Mouse (Mus musculus): ENCODE measurements at regions not wholly inside any gene's neighbourhood (a gene's known extent, or its start where the extent isn't known, plus 50 kb on each side); places are given as distances from the start of the nearest gene placed in this dataset.

- no peak overlapping the region for H3K4me2 ChIP-seq
- 83% methylated on average over 1 of the region's 1 CpGs for WGBS
- no peak overlapping the region for H3K27ac ChIP-seq
- H3K4me3 ChIP-seq: no peak overlapping the region
- H3K9me3 ChIP-seq: no peaks in the 10 kb centered on the region
- H3K36me3 ChIP-seq: no peaks in the 10 kb centered on the region
- ATAC-seq (ENCODE audit: low FRiP score): no peak
- H3K4me1 ChIP-seq (replicated peaks): peaks cover 3% of the 10 kb centered on the region
- H3K27me3 ChIP-seq: no peaks in the 10 kb centered on the region
- H3K9ac ChIP-seq: no peak overlapping the region
These were observed 333.5 kb downstream of the Bckdhb start for GRCm38 (mm10) chr9:84258488-84258887.

GRCm38 (mm10) chr9:84259751-84260150 is 334.8 kb downstream of the Bckdhb start:
- Histone ChIP-seq H3K9ac (no peak overlapping the region), H3K27me3 (no peaks in the 10 kb centered on the region), H3K4me1 (replicated peaks) (no peaks in the 10 kb centered on the region), H3K4me2 (no peak overlapping the region), H3K9me3 (no peaks in the 10 kb centered on the region), H3K4me3 (no peak overlapping the region), H3K27ac (no peak overlapping the region), H3K36me3 (no peaks in the 10 kb centered on the region)
- no peak for ATAC-seq (ENCODE audit: low FRiP score)

GRCm38 (mm10) chr9:84262151-84262550 is 337.2 kb downstream of the Bckdhb start:
- no peak for ATAC-seq (ENCODE audit: low FRiP score)
- no peaks in the 10 kb centered on the region for H3K36me3 ChIP-seq
- H3K9me3 ChIP-seq: no peaks in the 10 kb centered on the region
- H3K9ac ChIP-seq: no peak overlapping the region
- WGBS: 91% methylated on average over 5 of the region's 5 CpGs
- no peak overlapping the region for H3K4me3 ChIP-seq
- H3K27me3 ChIP-seq: no peaks in the 10 kb centered on the region
- no peaks in the 10 kb centered on the region for H3K4me1 ChIP-seq (replicated peaks)
- no peak overlapping the region for H3K27ac ChIP-seq
- no peak overlapping the region for H3K4me2 ChIP-seq

- no peaks in the 10 kb centered on the region for H3K27me3 ChIP-seq
- no peak overlapping the region for H3K4me2 ChIP-seq
- H3K4me3 ChIP-seq: no peak overlapping the region
- no peaks in the 10 kb centered on the region for H3K4me1 ChIP-seq (replicated peaks)
- ATAC-seq (ENCODE audit: low FRiP score): no peak
- no peaks in the 10 kb centered on the region for H3K9me3 ChIP-seq
- 85% methylated on average over 7 of the region's 7 CpGs for WGBS
- H3K9ac ChIP-seq: no peak overlapping the region
- no peak overlapping the region for H3K27ac ChIP-seq
- H3K36me3 ChIP-seq: no peaks in the 10 kb centered on the region
These were observed 342.0 kb downstream of the Bckdhb start for GRCm38 (mm10) chr9:84266974-84267373.

DNA sequence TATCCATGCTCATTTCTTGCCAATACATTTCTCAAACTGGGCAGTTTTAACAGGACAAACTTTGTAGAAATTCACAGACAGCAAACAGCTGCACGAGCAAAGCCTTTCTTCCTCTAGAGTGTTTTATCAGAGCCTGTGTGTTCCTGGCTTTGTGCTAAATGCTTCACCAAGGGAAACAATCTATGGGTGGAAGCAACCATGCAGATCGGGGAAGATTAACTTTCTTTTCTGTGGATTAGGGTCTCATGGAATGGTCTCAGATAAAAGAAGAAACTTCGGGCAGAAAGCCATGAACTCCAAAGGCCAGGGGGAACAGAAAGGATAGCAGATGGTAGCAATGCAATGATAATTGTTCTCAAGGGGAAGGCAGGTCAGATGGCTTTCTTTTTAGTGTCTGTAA is 349.7 kb downstream of the Bckdhb start:
- ATAC-seq (ENCODE audit: low FRiP score): no peak
- Histone ChIP-seq H3K36me3 (no peaks in the 10 kb centered on the region), H3K9me3 (no peaks in the 10 kb centered on the region), H3K27ac (no peak overlapping the region), H3K4me1 (replicated peaks) (peaks cover 13% of the 10 kb centered on the region), H3K4me3 (no peak overlapping the region), H3K4me2 (no peak overlapping the region), H3K9ac (no peak overlapping the region), H3K27me3 (no peaks in the 10 kb centered on the region)
- 56% methylated on average over 3 of the region's 3 CpGs for WGBS

DNA sequence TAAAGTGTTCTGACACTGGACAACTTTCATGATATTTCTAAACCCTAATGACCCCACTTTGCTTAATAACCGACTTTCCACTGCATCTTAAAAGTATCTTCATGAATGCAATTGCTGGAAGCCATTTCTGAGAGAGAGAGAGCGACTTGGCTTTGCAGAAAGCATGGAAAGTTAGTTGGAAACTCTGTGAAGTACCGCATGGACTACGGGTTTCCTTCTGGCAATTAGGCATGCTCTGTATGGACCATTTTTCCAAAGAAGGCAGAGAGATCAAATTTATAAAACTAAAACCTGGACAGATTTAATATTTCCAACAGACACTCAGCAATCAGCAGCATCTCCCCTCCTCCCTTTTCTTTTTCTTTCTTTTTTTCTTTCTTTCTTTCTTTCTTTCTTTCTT is 353.4 kb downstream of the Bckdhb start:
- 51% methylated on average over 4 of the region's 4 CpGs for WGBS

DNA sequence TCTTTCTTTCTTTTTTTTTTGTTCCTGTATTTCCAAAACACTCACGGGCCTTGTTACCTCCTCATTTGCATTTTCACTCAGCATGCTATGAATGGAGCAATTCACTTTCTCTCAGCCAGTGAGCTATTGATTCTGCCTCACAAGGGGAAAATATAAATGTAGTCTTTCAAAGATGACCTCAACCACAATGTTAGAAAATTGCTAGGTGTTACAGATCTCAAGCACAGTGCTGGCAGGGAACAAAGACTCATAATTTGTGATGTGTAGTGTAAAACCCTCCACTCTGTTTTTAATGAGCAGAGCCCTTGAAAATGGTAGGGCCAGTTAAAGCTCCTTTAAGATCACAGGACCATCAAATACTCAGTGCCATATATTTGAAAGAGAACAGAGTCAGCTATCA is 353.8 kb downstream of the Bckdhb start:
- Histone ChIP-seq H3K4me1 (replicated peaks) (peaks cover 13% of the 10 kb centered on the region), H3K4me2 (no peak overlapping the region), H3K36me3 (no peaks in the 10 kb centered on the region), H3K9me3 (no peaks in the 10 kb centered on the region), H3K27me3 (no peaks in the 10 kb centered on the region), H3K27ac (no peak overlapping the region), H3K4me3 (no peak overlapping the region), H3K9ac (no peak overlapping the region)
- 8% methylated on average over 1 of the region's 1 CpGs for WGBS
- no peak for ATAC-seq (ENCODE audit: low FRiP score)

More for the DNA sequence above, 353.4 kb downstream of the Bckdhb start:
- H3K36me3 ChIP-seq: no peaks in the 10 kb centered on the region
- no peak for ATAC-seq (ENCODE audit: low FRiP score)
- no peak overlapping the region for H3K9ac ChIP-seq
- H3K4me1 ChIP-seq (replicated peaks): peaks cover 13% of the 10 kb centered on the region
- H3K4me2 ChIP-seq: no peak overlapping the region
- no peak overlapping the region for H3K27ac ChIP-seq
- H3K27me3 ChIP-seq: no peaks in the 10 kb centered on the region
- H3K9me3 ChIP-seq: no peaks in the 10 kb centered on the region
- no peak overlapping the region for H3K4me3 ChIP-seq

- ATAC-seq (ENCODE audit: low FRiP score): no peak
- Histone ChIP-seq H3K4me2 (no peak overlapping the region), H3K4me3 (no peak overlapping the region), H3K4me1 (replicated peaks) (peaks cover 13% of the 10 kb centered on the region), H3K27ac (no peak overlapping the region), H3K27me3 (no peaks in the 10 kb centered on the region), H3K9ac (no peak overlapping the region), H3K36me3 (no peaks in the 10 kb centered on the region), H3K9me3 (no peaks in the 10 kb centered on the region)
- WGBS: 90% methylated on average over 4 of the region's 4 CpGs
These were observed 356.0 kb downstream of the Bckdhb start for GRCm38 (mm10) chr9:84280898-84281297.

DNA sequence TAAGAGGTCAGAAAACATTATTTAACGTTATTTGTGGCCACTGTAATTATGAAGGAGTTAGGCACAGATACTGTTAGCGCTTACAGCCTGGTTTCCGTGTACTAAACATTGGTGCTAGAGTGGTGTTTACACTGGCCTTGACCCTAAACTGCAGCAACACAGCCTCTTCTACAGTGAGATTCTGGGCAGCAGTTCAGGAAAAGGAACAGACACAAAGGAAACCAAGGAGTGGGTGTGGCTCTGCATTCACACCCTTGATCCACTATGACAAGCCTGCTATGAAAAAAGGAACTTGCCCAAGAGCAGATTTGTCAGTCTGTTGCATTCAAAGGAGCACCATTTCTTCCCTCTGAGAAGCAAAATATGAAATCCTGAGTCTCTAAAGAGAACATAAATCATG is 356.7 kb downstream of the Bckdhb start:
- H3K36me3 ChIP-seq: no peaks in the 10 kb centered on the region
- no peak overlapping the region for H3K9ac ChIP-seq
- H3K4me2 ChIP-seq: no peak overlapping the region
- H3K27ac ChIP-seq: no peak overlapping the region
- no peaks in the 10 kb centered on the region for H3K27me3 ChIP-seq
- no peak overlapping the region for H3K4me3 ChIP-seq
- peaks cover 19% of the 10 kb centered on the region for H3K4me1 ChIP-seq (replicated peaks)
- ATAC-seq (ENCODE audit: low FRiP score): no peak
- H3K9me3 ChIP-seq: no peaks in the 10 kb centered on the region
- WGBS: 45% methylated on average over 3 of the region's 3 CpGs

GRCm38 (mm10) chr9:84283296-84283695 is 358.4 kb downstream of the Bckdhb start:
- Histone ChIP-seq H3K27ac (no peak overlapping the region), H3K4me1 (replicated peaks) (peaks cover 14% of the 10 kb centered on the region), H3K9ac (no peak overlapping the region), H3K36me3 (no peaks in the 10 kb centered on the region), H3K4me2 (no peak overlapping the region), H3K27me3 (no peaks in the 10 kb centered on the region), H3K9me3 (no peaks in the 10 kb centered on the region), H3K4me3 (no peak overlapping the region)
- ATAC-seq (ENCODE audit: low FRiP score): no peak
- WGBS: 77% methylated on average over 4 of the region's 6 CpGs

DNA sequence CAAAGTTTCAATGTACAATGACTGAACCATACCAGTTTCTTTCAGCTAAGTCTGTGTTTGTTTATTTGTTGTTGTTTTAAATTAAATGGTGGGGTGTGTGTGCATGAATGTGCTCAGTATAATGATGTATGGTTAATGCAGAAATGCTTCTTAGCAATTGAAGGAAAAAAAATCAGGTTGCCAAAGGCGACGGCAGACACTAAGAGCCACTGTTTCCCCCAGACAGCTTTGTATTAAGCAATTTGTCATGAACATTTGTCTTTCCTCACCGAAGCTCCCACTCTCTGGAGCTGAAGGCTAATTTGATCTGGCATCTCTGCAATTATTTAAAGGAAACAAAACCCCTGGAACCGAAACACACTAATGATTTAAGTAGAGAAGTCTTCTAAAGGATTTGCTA is 360.7 kb downstream of the Bckdhb start:
- peak; percentile 74; the same call in 1 of the 2 replicates for ATAC-seq (ENCODE audit: low FRiP score)
- no peak overlapping the region for H3K4me3 ChIP-seq
- H3K4me2 ChIP-seq: no peak overlapping the region

DNA sequence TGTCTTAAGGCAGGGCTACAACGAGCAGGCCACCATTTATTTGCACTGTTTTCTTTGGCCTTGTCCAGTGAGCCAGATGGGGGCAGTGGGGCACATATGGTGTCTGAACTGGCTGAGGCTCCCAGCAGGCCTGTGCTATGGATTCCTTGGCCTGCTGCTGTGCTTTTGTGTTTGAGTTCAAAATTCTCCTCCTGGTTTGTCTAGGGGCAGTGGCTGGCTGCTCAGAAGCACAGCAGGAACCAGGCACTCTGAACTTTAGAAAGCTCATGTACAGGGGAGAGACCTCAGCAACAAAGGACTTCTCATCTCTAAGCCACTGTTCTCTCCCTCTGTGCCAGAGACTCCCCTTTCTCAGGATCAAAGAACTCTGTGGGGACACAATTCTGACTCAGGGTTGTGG is 370.9 kb downstream of the Bckdhb start:
- Histone ChIP-seq H3K4me3 (no peak overlapping the region), H3K36me3 (no peaks in the 10 kb centered on the region), H3K9me3 (no peaks in the 10 kb centered on the region), H3K4me2 (no peak overlapping the region), H3K27ac (no peak overlapping the region), H3K9ac (no peak overlapping the region), H3K27me3 (no peaks in the 10 kb centered on the region), H3K4me1 (replicated peaks) (no peaks in the 10 kb centered on the region)
- 26% methylated on average over 1 of the region's 1 CpGs for WGBS
- no peak for ATAC-seq (ENCODE audit: low FRiP score)

More for the DNA sequence above, 360.7 kb downstream of the Bckdhb start:
- 0 out of 2 replicates have a peak overlapping the region, but pooled peaks have one; percentile 30 for H3K27ac ChIP-seq
- no peaks in the 10 kb centered on the region for H3K9me3 ChIP-seq
- no peaks in the 10 kb centered on the region for H3K36me3 ChIP-seq
- 14% methylated on average over 4 of the region's 4 CpGs for WGBS
- no peak overlapping the region for H3K9ac ChIP-seq
- peaks cover 6% of the 10 kb centered on the region for H3K4me1 ChIP-seq (replicated peaks)
- no peaks in the 10 kb centered on the region for H3K27me3 ChIP-seq

DNA sequence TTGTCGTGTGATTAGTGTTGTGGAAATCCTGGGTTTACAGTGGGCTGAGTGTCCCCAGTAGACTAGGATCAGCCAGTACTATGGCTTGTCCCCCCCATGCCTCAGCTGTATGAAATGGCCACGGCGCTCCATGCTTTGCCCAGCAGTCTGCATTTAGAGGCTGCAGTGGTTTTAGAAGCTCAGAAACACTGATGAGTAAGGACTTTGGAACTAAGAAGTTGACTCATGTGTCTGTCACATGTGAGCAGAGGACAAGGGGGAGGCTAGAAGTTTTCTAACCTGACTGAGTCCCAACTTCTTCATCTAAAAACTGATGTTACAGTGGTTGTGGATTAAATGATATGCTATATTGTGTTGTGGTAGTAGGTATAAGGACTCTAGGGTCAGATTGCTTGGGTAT is 371.5 kb downstream of the Bckdhb start:
- H3K27ac ChIP-seq: no peak overlapping the region
- ATAC-seq (ENCODE audit: low FRiP score): no peak
- no peak overlapping the region for H3K9ac ChIP-seq
- H3K4me1 ChIP-seq (replicated peaks): no peaks in the 10 kb centered on the region
- no peaks in the 10 kb centered on the region for H3K36me3 ChIP-seq
- no peak overlapping the region for H3K4me2 ChIP-seq
- no peaks in the 10 kb centered on the region for H3K27me3 ChIP-seq
- H3K9me3 ChIP-seq: no peaks in the 10 kb centered on the region
- 81% methylated on average over 3 of the region's 3 CpGs for WGBS
- H3K4me3 ChIP-seq: no peak overlapping the region

DNA sequence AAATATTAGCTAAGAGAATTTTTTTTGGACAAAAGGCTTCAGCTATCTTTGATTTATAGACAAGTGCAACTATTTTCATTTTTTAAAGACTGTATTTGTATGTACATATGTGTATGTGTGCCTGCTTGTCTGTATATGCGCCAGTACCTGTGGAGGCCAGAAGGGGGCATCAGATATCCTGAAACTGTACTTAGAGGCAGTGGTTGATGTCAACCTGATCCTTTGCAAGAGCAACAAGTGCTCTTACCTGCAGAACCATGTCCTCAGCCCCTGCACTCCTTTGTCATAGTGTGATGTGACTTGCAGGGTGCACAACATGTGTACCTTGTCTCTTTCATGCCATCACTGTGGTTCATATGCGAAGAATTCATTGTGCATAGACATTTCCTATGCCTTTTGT is 379.5 kb downstream of the Bckdhb start:
- 88% methylated on average over 2 of the region's 2 CpGs for WGBS
- H3K27me3 ChIP-seq: no peaks in the 10 kb centered on the region
- H3K4me2 ChIP-seq: no peak overlapping the region
- no peaks in the 10 kb centered on the region for H3K36me3 ChIP-seq
- no peak for ATAC-seq (ENCODE audit: low FRiP score)
- H3K9me3 ChIP-seq: no peaks in the 10 kb centered on the region
- no peak overlapping the region for H3K9ac ChIP-seq
- no peak overlapping the region for H3K4me3 ChIP-seq
- no peaks in the 10 kb centered on the region for H3K4me1 ChIP-seq (replicated peaks)
- H3K27ac ChIP-seq: no peak overlapping the region

Data from hindbrain, embryonic 13.5 days (tissue).